Mouse (Mus musculus) kidney, adult 2 months (tissue): ENCODE data around the gene Tcp10c. TPM values are rescaled to one million over a fixed set of nuclear protein-coding genes. Genes with fewer than 3 reads are reported as not detected.
A peak's percentile ranks its signal among the peaks of the same experiment; 100 is the strongest.
"Not testable (repeated sequence)": the region's sequence is repeated elsewhere in the genome, so short reads cannot be mapped to it uniquely, and the experiment has no call there.

Experiments used
- DNase-seq: peaks from one replicate; pipeline ENCODE4 v3.0.0; 2021
- H3K27ac ChIP-seq: fragments of 200-500 bp; 2 replicates; pipeline ENCODE4 v1.5.1; 2012; ENCODE audit warnings: low read depth, low read length, control low read depth, inconsistent platforms; ENCODE audit not compliant: insufficient read depth
- H3K27me3 ChIP-seq: fragments of 200-500 bp; replicated peaks from 2 replicates; pipeline ENCODE4 v1.6.1; 2012; ENCODE audit warnings: mild to moderate bottlenecking, moderate library complexity, low read length, inconsistent platforms; ENCODE audit not compliant: control insufficient read depth, insufficient read depth
- H3K36me3 ChIP-seq: fragments of 200-500 bp; 2 replicates; pipeline ENCODE4 v1.6.1; 2012; ENCODE audit warnings: mild to moderate bottlenecking, moderate library complexity, low read length, inconsistent platforms; ENCODE audit not compliant: control insufficient read depth, insufficient read depth
- H3K4me1 ChIP-seq: fragments of 200-500 bp; 2 replicates; pipeline ENCODE4 v1.6.1; 2011; ENCODE audit warnings: low read length; ENCODE audit not compliant: control insufficient read depth, insufficient read depth
- H3K4me3 ChIP-seq: fragments of 200-500 bp; 2 replicates; pipeline ENCODE4 v1.5.1; 2011; ENCODE audit warnings: mild to moderate bottlenecking, low read depth, low read length, control low read depth; ENCODE audit not compliant: insufficient read depth
- CTCF ChIP-seq: fragments of 200-500 bp; conservative IDR thresholded peaks from 2 replicates; pipeline ENCODE4 v1.5.1; 2011; ENCODE audit warnings: low read depth, mild to moderate bottlenecking, control low read depth, low read length, moderate library complexity, mixed read lengths; ENCODE audit not compliant: insufficient read depth, insufficient read length
- WGBS: fragments of 180-500 bp; shearing (Covaris S2); methylation state at CpG from one replicate; pipeline ENCODE4 v1.1.7; 2018; 5-methylcytosine and 5-hydroxymethylcytosine counted together
- polyA plus RNA-seq: library from polyadenylated mRNA; depleted of rRNA; stranded (reverse); fragments of >200 nt; gene quantifications from 2 replicates; pipeline ENCODE4 v1.2.3, GENCODE M21; 2012

Tcp10c gene
- polyA plus RNA-seq, 1 experiment: 0.03 TPM

- peak; percentile 46 for TF ChIP-seq CTCF
- H3K27me3 ChIP-seq, H3K27ac ChIP-seq, H3K4me1 ChIP-seq, H3K4me3 ChIP-seq, H3K36me3 ChIP-seq: not testable (repeated sequence)
- DNase-seq: peak; percentile 69
- 56% methylated on average over 9 of the region's 9 CpGs for WGBS
These were observed 17.2 kb upstream of the Tcp10c start for GRCm38 (mm10) chr17:13336979-13337749.

- H3K36me3 ChIP-seq, H3K27ac ChIP-seq, DNase-seq, H3K27me3 ChIP-seq, H3K4me3 ChIP-seq, H3K4me1 ChIP-seq: not testable (repeated sequence)
- WGBS: 60% methylated on average over 1 of the region's 1 CpGs
These were observed 16.4 kb upstream of the Tcp10c start for GRCm38 (mm10) chr17:13337931-13338330.

GRCm38 (mm10) chr17:13340071-13340470 is 14.3 kb upstream of the Tcp10c start:
- not testable (repeated sequence) for H3K4me1 ChIP-seq, DNase-seq, H3K27ac ChIP-seq, H3K4me3 ChIP-seq, H3K36me3 ChIP-seq, H3K27me3 ChIP-seq
- 90% methylated on average over 1 of the region's 1 CpGs for WGBS

GRCm38 (mm10) chr17:13345923-13346322 is 8.4 kb upstream of the Tcp10c start:
- not testable (repeated sequence) for H3K27ac ChIP-seq, H3K27me3 ChIP-seq, H3K4me3 ChIP-seq, H3K4me1 ChIP-seq, H3K36me3 ChIP-seq, DNase-seq
- no CpG with 5 or more reads among the region's 4 CpGs for WGBS

GRCm38 (mm10) chr17:13349563-13349962 is 4.8 kb upstream of the Tcp10c start:
- WGBS: 71% methylated on average over 4 of the region's 5 CpGs
- not testable (repeated sequence) for H3K36me3 ChIP-seq, DNase-seq, H3K4me3 ChIP-seq, H3K27me3 ChIP-seq, H3K27ac ChIP-seq, H3K4me1 ChIP-seq

- H3K27me3 ChIP-seq, H3K4me1 ChIP-seq, H3K4me3 ChIP-seq, H3K36me3 ChIP-seq, H3K27ac ChIP-seq, DNase-seq: not testable (repeated sequence)
- 81% methylated on average over 8 of the region's 8 CpGs for WGBS
These were observed 1.1 kb upstream of the Tcp10c start for GRCm38 (mm10) chr17:13353249-13353648.

GRCm38 (mm10) chr17:13362489-13362888 is 8.1 kb downstream of the Tcp10c start:
- not testable (repeated sequence) for H3K36me3 ChIP-seq, H3K4me1 ChIP-seq, H3K4me3 ChIP-seq, DNase-seq, H3K27ac ChIP-seq, H3K27me3 ChIP-seq
- 86% methylated on average over 2 of the region's 2 CpGs for WGBS

GRCm38 (mm10) chr17:13363773-13364172 is 9.4 kb downstream of the Tcp10c start:
- H3K4me1 ChIP-seq, H3K36me3 ChIP-seq, DNase-seq, H3K4me3 ChIP-seq, H3K27ac ChIP-seq, H3K27me3 ChIP-seq: not testable (repeated sequence)
- 81% methylated on average over 5 of the region's 5 CpGs for WGBS

- H3K36me3 ChIP-seq, H3K27ac ChIP-seq, H3K4me1 ChIP-seq, DNase-seq, H3K4me3 ChIP-seq, H3K27me3 ChIP-seq: not testable (repeated sequence)
- 85% methylated on average over 9 of the region's 9 CpGs for WGBS
These were observed 9.8 kb downstream of the Tcp10c start for GRCm38 (mm10) chr17:13364196-13364595.

GRCm38 (mm10) chr17:13367181-13367580 is 12.8 kb downstream of the Tcp10c start:
- not testable (repeated sequence) for H3K4me1 ChIP-seq, DNase-seq, H3K27ac ChIP-seq, H3K36me3 ChIP-seq, H3K27me3 ChIP-seq, H3K4me3 ChIP-seq
- 92% methylated on average over 9 of the region's 9 CpGs for WGBS

GRCm38 (mm10) chr17:13368658-13369057 is 14.3 kb downstream of the Tcp10c start:
- not testable (repeated sequence) for H3K27ac ChIP-seq, DNase-seq, H3K4me1 ChIP-seq, H3K4me3 ChIP-seq, H3K36me3 ChIP-seq, H3K27me3 ChIP-seq
- WGBS: 71% methylated on average over 7 of the region's 7 CpGs
